Mouse (Mus musculus): ENCODE results near the gene Lin7c. TPM values are rescaled to one million over a fixed set of nuclear protein-coding genes. Genes with fewer than 3 reads are reported as not detected.

Gene Lin7c
- polyA plus RNA-seq, 1 experiment from 2014 or later, result 53.1 TPM

GRCm38 (mm10) chr2:109902869-109903268, 12.2 kb downstream of the Lin7c start:
- no peak overlapping the region for H3K4me3 ChIP-seq (ENCODE audit: inconsistent target)
- 85% methylated on average over 7 of the region's 7 CpGs for WGBS (ENCODE audit: missing documents)
- H3K36me3 ChIP-seq (ENCODE audit: inconsistent target), result peaks cover 32% of the 10 kb centered on the region; the same call in 1 of the 2 replicates
- H3K79me2 ChIP-seq (ENCODE audit: inconsistent target), result no peaks in the 10 kb centered on the region
- no peak overlapping the region for H3K27ac ChIP-seq

- Histone ChIP-seq H3K27ac (no peak overlapping the region), H3K79me2 (ENCODE audit: inconsistent target) (no peaks in the 10 kb centered on the region), H3K4me3 (ENCODE audit: inconsistent target) (no peak overlapping the region), H3K36me3 (ENCODE audit: inconsistent target) (peaks cover 18% of the 10 kb centered on the region; the same call in 1 of the 2 replicates)
- WGBS (ENCODE audit: missing documents), result 0% methylated on average over 7 of the region's 7 CpGs
These were observed 13.6 kb downstream of the Lin7c start for GRCm38 (mm10) chr2:109904171-109904821.

GRCm38 (mm10) chr2:109909122-109909521, 18.5 kb downstream of the Lin7c start:
- no peak overlapping the region for H3K4me3 ChIP-seq (ENCODE audit: inconsistent target)
- no peak overlapping the region for H3K27ac ChIP-seq
- H3K36me3 ChIP-seq (ENCODE audit: inconsistent target), result no peaks in the 10 kb centered on the region
- WGBS (ENCODE audit: missing documents), result 77% methylated on average over 2 of the region's 2 CpGs
- H3K79me2 ChIP-seq (ENCODE audit: inconsistent target), result no peaks in the 10 kb centered on the region

- Histone ChIP-seq H3K27ac (no peak overlapping the region), H3K4me3 (ENCODE audit: inconsistent target) (no peak overlapping the region), H3K79me2 (ENCODE audit: inconsistent target) (no peaks in the 10 kb centered on the region), H3K36me3 (ENCODE audit: inconsistent target) (no peaks in the 10 kb centered on the region)
- 93% methylated on average over 8 of the region's 8 CpGs for WGBS (ENCODE audit: missing documents)
These were observed 21.6 kb downstream of the Lin7c start for GRCm38 (mm10) chr2:109912216-109912615.

- Histone ChIP-seq H3K4me3 (ENCODE audit: inconsistent target) (no peak overlapping the region), H3K36me3 (ENCODE audit: inconsistent target) (no peaks in the 10 kb centered on the region), H3K79me2 (ENCODE audit: inconsistent target) (no peaks in the 10 kb centered on the region), H3K27ac (no peak overlapping the region)
- WGBS (ENCODE audit: missing documents), result 78% methylated on average over 12 of the region's 12 CpGs
These were observed 22.1 kb downstream of the Lin7c start for GRCm38 (mm10) chr2:109912766-109913165.

GRCm38 (mm10) chr2:109913241-109913640, 22.6 kb downstream of the Lin7c start:
- Histone ChIP-seq H3K79me2 (ENCODE audit: inconsistent target) (no peaks in the 10 kb centered on the region), H3K36me3 (ENCODE audit: inconsistent target) (no peaks in the 10 kb centered on the region), H3K4me3 (ENCODE audit: inconsistent target) (no peak overlapping the region), H3K27ac (no peak overlapping the region)
- 47% methylated on average over 8 of the region's 8 CpGs for WGBS (ENCODE audit: missing documents)

GRCm38 (mm10) chr2:109914601-109915000, 23.9 kb downstream of the Lin7c start:
- Histone ChIP-seq H3K27ac (no peak overlapping the region), H3K36me3 (ENCODE audit: inconsistent target) (no peaks in the 10 kb centered on the region), H3K4me3 (ENCODE audit: inconsistent target) (no peak overlapping the region), H3K79me2 (ENCODE audit: inconsistent target) (no peaks in the 10 kb centered on the region)

- H3K27ac ChIP-seq, result no peak overlapping the region
- no peaks in the 10 kb centered on the region for H3K79me2 ChIP-seq (ENCODE audit: inconsistent target)
- 33% methylated on average over 11 of the region's 11 CpGs for WGBS (ENCODE audit: missing documents)
- H3K4me3 ChIP-seq (ENCODE audit: inconsistent target), result no peak overlapping the region
- H3K36me3 ChIP-seq (ENCODE audit: inconsistent target), result no peaks in the 10 kb centered on the region
These were observed 26.3 kb downstream of the Lin7c start for GRCm38 (mm10) chr2:109916782-109917495.

GRCm38 (mm10) chr2:109917496-109918413, 27.1 kb downstream of the Lin7c start, which contains the start of gene Lgr4:
Gene Lgr4 (plus strand): TSS chr2:109917647.
- H3K4me3 ChIP-seq (ENCODE audit: inconsistent target), result no peak within 1 kb of the TSS
- WGBS (ENCODE audit: missing documents), result 2% methylated on average over 91 of the region's 111 CpGs
- H3K36me3 ChIP-seq (ENCODE audit: inconsistent target), result no peaks in the 10 kb centered on the region
- no peaks in the 10 kb centered on the region for H3K79me2 ChIP-seq (ENCODE audit: inconsistent target)
- H3K27ac ChIP-seq, result no peak within 1 kb of the TSS

- no peak overlapping the region for H3K27ac ChIP-seq
These were observed 28.1 kb downstream of the Lin7c start for GRCm38 (mm10) chr2:109918592-109919262.

GRCm38 (mm10) chr2:109920471-109920870, 29.8 kb downstream of the Lin7c start:
- H3K27ac ChIP-seq, result no peak overlapping the region

More at GRCm38 (mm10) chr2:109918592-109919262, 28.1 kb downstream of the Lin7c start:
- WGBS (ENCODE audit: missing documents), result 26% methylated on average over 21 of the region's 22 CpGs
- H3K4me3 ChIP-seq (ENCODE audit: inconsistent target), result no peak overlapping the region
- no peaks in the 10 kb centered on the region for H3K36me3 ChIP-seq (ENCODE audit: inconsistent target)
- H3K79me2 ChIP-seq (ENCODE audit: inconsistent target), result no peaks in the 10 kb centered on the region

GRCm38 (mm10) chr2:109921298-109922035, 30.8 kb downstream of the Lin7c start:
- Histone ChIP-seq H3K4me3 (ENCODE audit: inconsistent target) (no peak overlapping the region), H3K36me3 (ENCODE audit: inconsistent target) (no peaks in the 10 kb centered on the region), H3K27ac (no peak overlapping the region), H3K79me2 (ENCODE audit: inconsistent target) (no peaks in the 10 kb centered on the region)
- WGBS (ENCODE audit: missing documents), result 91% methylated on average over 8 of the region's 8 CpGs

More at GRCm38 (mm10) chr2:109920471-109920870, 29.8 kb downstream of the Lin7c start:
- WGBS (ENCODE audit: missing documents), result 89% methylated on average over 7 of the region's 7 CpGs
- Histone ChIP-seq H3K36me3 (ENCODE audit: inconsistent target) (no peaks in the 10 kb centered on the region), H3K4me3 (ENCODE audit: inconsistent target) (no peak overlapping the region), H3K79me2 (ENCODE audit: inconsistent target) (no peaks in the 10 kb centered on the region)

- Histone ChIP-seq H3K79me2 (ENCODE audit: inconsistent target) (no peaks in the 10 kb centered on the region), H3K27ac (no peak overlapping the region), H3K4me3 (ENCODE audit: inconsistent target) (no peak overlapping the region), H3K36me3 (ENCODE audit: inconsistent target) (no peaks in the 10 kb centered on the region)
- WGBS (ENCODE audit: missing documents), result 89% methylated on average over 3 of the region's 3 CpGs
These were observed 31.7 kb downstream of the Lin7c start for GRCm38 (mm10) chr2:109922306-109922705.
